Mouse (Mus musculus) kidney, adult 2 months (tissue): Measurements from ENCODE around the gene Pgap2.

ENCODE experiments used
- CTCF ChIP-seq: fragments of 200-500 bp; conservative IDR thresholded peaks from 2 replicates; pipeline ENCODE4 v1.5.1; 2011; ENCODE audit warnings: low read depth, mild to moderate bottlenecking, control low read depth, low read length, moderate library complexity, mixed read lengths; ENCODE audit not compliant: insufficient read depth, insufficient read length
- POLR2A ChIP-seq: fragments of 200-500 bp; IDR thresholded peaks from one replicate; pipeline ENCODE4 v1.6.1; 2011; ENCODE audit warnings: low read depth, low read length, control low read depth

GRCm38 (mm10) chr7:102208806-102209363 is 1.1 kb upstream of the Pgap2 start:
- TF ChIP-seq CTCF: no peak
- no peak for TF ChIP-seq POLR2A
